Mouse (Mus musculus) hindbrain, embryonic 12.5 days (tissue): ENCODE measurements around the gene Sycp1. TPM values are rescaled to one million over a fixed set of nuclear protein-coding genes. Genes with fewer than 3 reads are reported as not detected.

Experiments
- ATAC-seq: fragments of 200-750 bp; cut with Nextera tagmentation; 2 replicates; pipeline ENCODE4 v1.8.0; 2017; ENCODE audit warnings: moderate TSS enrichment; ENCODE audit not compliant: low FRiP score
- H3K27ac ChIP-seq: fragments of 300-500 bp; sonication (generic); 2 replicates; pipeline ENCODE4 v1.5.1; 2016; ENCODE audit warnings: mild to moderate bottlenecking
- H3K27me3 ChIP-seq: fragments of 300-500 bp; sonication (generic); 2 replicates; pipeline ENCODE4 v1.6.1; 2016; ENCODE audit warnings: mild to moderate bottlenecking
- H3K36me3 ChIP-seq: fragments of 300-500 bp; sonication (generic); 2 replicates; pipeline ENCODE4 v1.6.1; 2016; ENCODE audit warnings: mild to moderate bottlenecking
- H3K4me1 ChIP-seq: fragments of 300-500 bp; sonication (generic); 2 replicates; pipeline ENCODE4 v1.6.1; 2016
- H3K4me2 ChIP-seq: fragments of 300-500 bp; sonication (generic); replicated peaks from 2 replicates; pipeline ENCODE4 v1.6.1; 2016; ENCODE audit warnings: mild to moderate bottlenecking
- H3K4me3 ChIP-seq: fragments of 300-500 bp; sonication (generic); 2 replicates; pipeline ENCODE4 v1.5.1; 2016; ENCODE audit warnings: mild to moderate bottlenecking
- H3K9ac ChIP-seq: fragments of 300-500 bp; sonication (generic); 2 replicates; pipeline ENCODE4 v1.6.1; 2016; ENCODE audit warnings: mild to moderate bottlenecking, moderate library complexity
- H3K9me3 ChIP-seq: fragments of 300-500 bp; sonication (generic); replicated peaks from 2 replicates; pipeline ENCODE4 v1.6.1; 2016; ENCODE audit warnings: mild to moderate bottlenecking
- WGBS: fragments of 180-500 bp; shearing (Covaris S2); methylation state at CpG from one replicate; pipeline ENCODE4 v1.1.7; 2016; 5-methylcytosine and 5-hydroxymethylcytosine counted together
- polyA plus RNA-seq: library from polyadenylated mRNA; unstranded; fragments of >200 nt; fragmentation: Nextera tagmentation; extraction: Ambion mirVana; gene quantifications from 2 replicates; pipeline ENCODE4 v1.2.1, GENCODE M21; 2016

The Sycp1 gene
- polyA plus RNA-seq = not detected in 2 replicates

GRCm38 (mm10) chr3:102935451-102936354 is at the start of gene Sycp1:
Gene Sycp1, minus strand, starts transcription at chr3:102936100.
- Histone ChIP-seq H3K4me2 (no peak within 1 kb of the TSS), H3K9me3 (peaks cover 10% of the 10 kb centered on the region; the same call in 1 of the 2 replicates), H3K4me1 (no peaks in the 10 kb centered on the region), H3K9ac (no peak within 1 kb of the TSS), H3K27me3 (no peaks in the 10 kb centered on the region), H3K4me3 (no peak within 1 kb of the TSS), H3K36me3 (no peaks in the 10 kb centered on the region), H3K27ac (no peak within 1 kb of the TSS)
- 95% methylated on average over 78 of the region's 78 CpGs for WGBS
- ATAC-seq = no peak

GRCm38 (mm10) chr3:102980349-102980736 is 44.4 kb upstream of the Sycp1 start:
- Histone ChIP-seq H3K27me3 (no peaks in the 10 kb centered on the region), H3K9ac (no peak overlapping the region), H3K36me3 (no peaks in the 10 kb centered on the region), H3K27ac (peak overlapping the region; percentile 73), H3K4me3 (no peak overlapping the region), H3K4me2 (peak overlapping the region; percentile 40), H3K4me1 (no peaks in the 10 kb centered on the region), H3K9me3 (no peaks in the 10 kb centered on the region)
- 46% methylated on average over 3 of the region's 3 CpGs for WGBS
- peak; percentile 57; the same call in 1 of the 2 replicates for ATAC-seq

- H3K36me3 ChIP-seq = no peaks in the 10 kb centered on the region
- WGBS = 21% methylated on average over 10 of the region's 10 CpGs
- peak; percentile 98 for ATAC-seq
- H3K9me3 ChIP-seq = no peaks in the 10 kb centered on the region
- H3K27me3 ChIP-seq = no peaks in the 10 kb centered on the region
- H3K27ac ChIP-seq = peak overlapping the region; percentile 73
- H3K9ac ChIP-seq = no peak overlapping the region
- H3K4me1 ChIP-seq = no peaks in the 10 kb centered on the region
- peak overlapping the region; percentile 40 for H3K4me2 ChIP-seq
- no peak overlapping the region for H3K4me3 ChIP-seq
Measured at GRCm38 (mm10) chr3:102979550-102980348, 43.8 kb upstream of the Sycp1 start.

- Histone ChIP-seq H3K27me3 (no peaks in the 10 kb centered on the region), H3K4me3 (no peak overlapping the region), H3K9ac (no peak overlapping the region), H3K4me2 (no peak overlapping the region), H3K36me3 (no peaks in the 10 kb centered on the region), H3K27ac (no peak overlapping the region), H3K9me3 (no peaks in the 10 kb centered on the region), H3K4me1 (no peaks in the 10 kb centered on the region)
- no peak for ATAC-seq
- WGBS = 88% methylated on average over 4 of the region's 4 CpGs
Measured at GRCm38 (mm10) chr3:102976906-102977305, 41.0 kb upstream of the Sycp1 start.

GRCm38 (mm10) chr3:102970508-102970907 is 34.6 kb upstream of the Sycp1 start:
- WGBS = 89% methylated on average over 3 of the region's 3 CpGs
- Histone ChIP-seq H3K27me3 (no peaks in the 10 kb centered on the region), H3K36me3 (no peaks in the 10 kb centered on the region), H3K4me3 (no peak overlapping the region), H3K9me3 (no peaks in the 10 kb centered on the region), H3K4me1 (peaks cover 5% of the 10 kb centered on the region; the same call in 1 of the 2 replicates), H3K27ac (no peak overlapping the region), H3K4me2 (no peak overlapping the region), H3K9ac (no peak overlapping the region)
- no peak for ATAC-seq

GRCm38 (mm10) chr3:102970067-102970466 is 34.2 kb upstream of the Sycp1 start:
- Histone ChIP-seq H3K36me3 (no peaks in the 10 kb centered on the region), H3K9ac (no peak overlapping the region), H3K27me3 (no peaks in the 10 kb centered on the region), H3K27ac (no peak overlapping the region), H3K4me2 (peak overlapping the region; percentile 21; the same call in 1 of the 2 replicates), H3K4me1 (peaks cover 5% of the 10 kb centered on the region; the same call in 1 of the 2 replicates), H3K4me3 (no peak overlapping the region), H3K9me3 (no peaks in the 10 kb centered on the region)
- 53% methylated on average over 9 of the region's 9 CpGs for WGBS
- ATAC-seq = peak; percentile 76

GRCm38 (mm10) chr3:102964033-102964432 is 28.1 kb upstream of the Sycp1 start, which contains the start of gene Nr1h5:
Gene Nr1h5, minus strand, starts transcription at chr3:102964133.
- WGBS = 63% methylated on average over 3 of the region's 3 CpGs
- H3K4me2 ChIP-seq = no peak within 1 kb of the TSS
- H3K9me3 ChIP-seq = no peaks in the 10 kb centered on the region
- H3K27me3 ChIP-seq = no peaks in the 10 kb centered on the region
- ATAC-seq = no peak
- H3K4me1 ChIP-seq = no peaks in the 10 kb centered on the region
- H3K9ac ChIP-seq = no peak within 1 kb of the TSS
- H3K36me3 ChIP-seq = no peaks in the 10 kb centered on the region
- H3K27ac ChIP-seq = no peak within 1 kb of the TSS
- H3K4me3 ChIP-seq = no peak within 1 kb of the TSS

- no peaks in the 10 kb centered on the region for H3K36me3 ChIP-seq
- no peaks in the 10 kb centered on the region for H3K4me1 ChIP-seq
- no peaks in the 10 kb centered on the region for H3K9me3 ChIP-seq
- H3K9ac ChIP-seq = no peak overlapping the region
- no peak overlapping the region for H3K4me2 ChIP-seq
- no peaks in the 10 kb centered on the region for H3K27me3 ChIP-seq
- WGBS = 69% methylated on average over 3 of the region's 3 CpGs
- ATAC-seq = no peak
- H3K27ac ChIP-seq = no peak overlapping the region
- no peak overlapping the region for H3K4me3 ChIP-seq
Measured at GRCm38 (mm10) chr3:102955596-102955995, 19.7 kb upstream of the Sycp1 start.

GRCm38 (mm10) chr3:102955143-102955542 is 19.2 kb upstream of the Sycp1 start:
- Histone ChIP-seq H3K27ac (no peak overlapping the region), H3K4me3 (no peak overlapping the region), H3K4me1 (no peaks in the 10 kb centered on the region), H3K36me3 (no peaks in the 10 kb centered on the region), H3K9ac (no peak overlapping the region), H3K4me2 (no peak overlapping the region), H3K27me3 (no peaks in the 10 kb centered on the region), H3K9me3 (no peaks in the 10 kb centered on the region)
- ATAC-seq = no peak
- 86% methylated on average over 3 of the region's 3 CpGs for WGBS

GRCm38 (mm10) chr3:102954476-102954875 is 18.6 kb upstream of the Sycp1 start:
- WGBS = 94% methylated on average over 12 of the region's 12 CpGs
- H3K9ac ChIP-seq = no peak overlapping the region
- H3K27ac ChIP-seq = no peak overlapping the region
- no peaks in the 10 kb centered on the region for H3K36me3 ChIP-seq
- H3K4me2 ChIP-seq = no peak overlapping the region
- ATAC-seq = no peak
- H3K4me1 ChIP-seq = no peaks in the 10 kb centered on the region
- H3K9me3 ChIP-seq = no peaks in the 10 kb centered on the region
- H3K27me3 ChIP-seq = no peaks in the 10 kb centered on the region
- no peak overlapping the region for H3K4me3 ChIP-seq

GRCm38 (mm10) chr3:102946861-102947260 is 11.0 kb upstream of the Sycp1 start:
- H3K9me3 ChIP-seq = no peaks in the 10 kb centered on the region
- H3K27ac ChIP-seq = no peak overlapping the region
- 48% methylated on average over 5 of the region's 5 CpGs for WGBS
- H3K4me3 ChIP-seq = no peak overlapping the region
- no peak overlapping the region for H3K9ac ChIP-seq
- no peaks in the 10 kb centered on the region for H3K27me3 ChIP-seq
- no peaks in the 10 kb centered on the region for H3K4me1 ChIP-seq
- H3K4me2 ChIP-seq = no peak overlapping the region
- ATAC-seq = no peak
- H3K36me3 ChIP-seq = no peaks in the 10 kb centered on the region

- H3K27ac ChIP-seq = no peak overlapping the region
- no peaks in the 10 kb centered on the region for H3K4me1 ChIP-seq
- no peaks in the 10 kb centered on the region for H3K9me3 ChIP-seq
- H3K27me3 ChIP-seq = no peaks in the 10 kb centered on the region
- no peak for ATAC-seq
- H3K9ac ChIP-seq = no peak overlapping the region
- no peak overlapping the region for H3K4me3 ChIP-seq
- H3K4me2 ChIP-seq = no peak overlapping the region
- 86% methylated on average over 3 of the region's 3 CpGs for WGBS
- H3K36me3 ChIP-seq = no peaks in the 10 kb centered on the region
Measured at GRCm38 (mm10) chr3:102946312-102946711, 10.4 kb upstream of the Sycp1 start.
